In genomic region chr12:55433802-55434435, GRCm38 (mm10) we compare ENCODE assay signal across 9 mouse cellular contexts. TPM values are rescaled to one million over a fixed set of nuclear protein-coding genes. Genes with fewer than 3 reads are reported as not detected.
A peak's percentile ranks its signal among the peaks of the same experiment; 100 is the strongest.
DNase-seq lines count a peak whose midpoint lies in the region; ATAC-seq and TF ChIP-seq lines count a peak whose summit lies in the region.
"Had no signal": no experiment of that assay in that cellular context is flagged by ENCODE, and none has a peak within 500 bp of the region (broad histone marks: within the 10 kb centered on the region; RNA-seq: fewer than 3 reads in every experiment).

No protein-coding gene starts in this region.

- peak overlapping the region; percentile 26; the same call in 1 of the 2 replicates for H3K27ac ChIP-seq in heart, adult 2 months
- H3K27ac ChIP-seq in embryonic facial prominence, embryonic 10.5 days (replicated peaks), result peak overlapping the region; percentile 35; the same call in 1 of the 2 replicates
- 0 out of 2 replicates have a peak overlapping the region, but pooled peaks have one; percentile 18 for H3K27ac ChIP-seq in lung, embryonic 16.5 days (ENCODE audit: low read length)

- H3K4me3 ChIP-seq in heart, adult 2 months, result no peak overlapping the region
- no peak overlapping the region for H3K4me3 ChIP-seq in embryonic facial prominence, embryonic 10.5 days
- no peak overlapping the region for H3K4me3 ChIP-seq in lung, embryonic 16.5 days (ENCODE audit: low read length)

- TF ChIP-seq CTCF in heart, adult 2 months (IDR thresholded peaks at IDR 0.05), result no peak

- TF ChIP-seq EP300 in heart, adult 2 months (IDR thresholded peaks at IDR 0.05; ENCODE audit: insufficient read depth, low read depth, low read length), result no peak

- no peaks in the 10 kb centered on the region for H3K27me3 ChIP-seq in heart, adult 2 months (ENCODE audit: control insufficient read depth, insufficient read depth, low read length)
- no peaks in the 10 kb centered on the region for H3K27me3 ChIP-seq in embryonic facial prominence, embryonic 10.5 days (replicated peaks; ENCODE audit: low read depth, poor library complexity, severe bottlenecking)
- no peaks in the 10 kb centered on the region for H3K27me3 ChIP-seq in lung, embryonic 16.5 days (ENCODE audit: control insufficient read depth, insufficient read depth, low read depth, low read length)

- no peaks in the 10 kb centered on the region for H3K79me2 ChIP-seq in heart, adult 2 months (replicated peaks; ENCODE audit: control insufficient read depth, insufficient read depth, low read length)

- DNase-seq in heart, adult 2 months, result peak in 1 of 2 experiments; percentile 31
- no peak for DNase-seq in heart, postnatal 25 days (ENCODE audit: low spot score)
- DNase-seq in embryonic facial prominence, embryonic 10.5 days (ENCODE audit: low spot score), result peak; percentile 56
- no peak for DNase-seq in frontal cortex, postnatal 36 days (ENCODE audit: low spot score in 2 of 2)
- DNase-seq in frontal cortex, postnatal 25 days (ENCODE audit: low spot score in 2 of 2), result no peak
- no peak for DNase-seq in thymus, postnatal 4 days
- DNase-seq: gastrocnemius, postnatal 25 days had no signal

- intact Hi-C loops in heart, adult 2 months (cut with DNase I), result no loop called here
- intact Hi-C loops in heart, postnatal 25 days (cut with DNase I), result no loop called here

- no peaks in the 10 kb centered on the region for H3K36me3 ChIP-seq in heart, adult 2 months (ENCODE audit: control insufficient read depth, insufficient read depth, low read length)
- no peaks in the 10 kb centered on the region for H3K36me3 ChIP-seq in embryonic facial prominence, embryonic 10.5 days (replicated peaks)
- no peaks in the 10 kb centered on the region for H3K36me3 ChIP-seq in lung, embryonic 16.5 days (ENCODE audit: control insufficient read depth, insufficient read depth, low read length)

- no peak for TF ChIP-seq POLR2A in heart, adult 2 months (IDR thresholded peaks at IDR 0.05; ENCODE audit: insufficient read depth, low read depth, low read length)

- peak overlapping the region; percentile 12 for H3K4me2 ChIP-seq in lung, embryonic 16.5 days (ENCODE audit: low read depth, low read length)

- 53% methylated on average over 8 of the region's 8 CpGs for WGBS in heart, adult 2 months
- WGBS in embryonic facial prominence, embryonic 10.5 days, result 36% methylated on average over 8 of the region's 8 CpGs
- 30% methylated on average over 8 of the region's 8 CpGs for WGBS in lung, embryonic 16.5 days

- H3K9ac ChIP-seq in heart, adult 2 months (ENCODE audit: low read depth, low read length), result no peak overlapping the region
- peak overlapping the region; percentile 27; the same call in 1 of the 2 replicates for H3K9ac ChIP-seq in lung, embryonic 16.5 days (ENCODE audit: low read length)

- peak; percentile 61 for ATAC-seq in CD4-positive, CD25-positive, alpha-beta regulatory T cell, adult 4 months
- ATAC-seq in lung, embryonic 16.5 days (ENCODE audit: low read depth), result peak; percentile 50; the same call in 1 of the 2 replicates

- peaks cover 8% of the 10 kb centered on the region for H3K4me1 ChIP-seq in heart, adult 2 months (ENCODE audit: control insufficient read depth, insufficient read depth, low read length)
- H3K4me1 ChIP-seq in embryonic facial prominence, embryonic 10.5 days, result peaks cover 32% of the 10 kb centered on the region
- H3K4me1 ChIP-seq in lung, embryonic 16.5 days (replicated peaks; ENCODE audit: control insufficient read depth, insufficient read depth, low read length), result peaks cover 22% of the 10 kb centered on the region

- H3K9me3 ChIP-seq in embryonic facial prominence, embryonic 10.5 days, result no peaks in the 10 kb centered on the region
- 0 out of 2 replicates have a peak, but pooled peaks cover 2% of the 10 kb centered on the region for H3K9me3 ChIP-seq in lung, embryonic 16.5 days (ENCODE audit: control insufficient read depth, low read length)

RNA-seq across cellular contexts. Expression of gene Psma6, which starts 49.9 kb away (rescaled TPM):
- 100 to 1,000 TPM; 140 to 163 TPM for total RNA-seq in heart, adult 2 months (2021)
- 70.9 and 117 TPM in 2 replicates for polyA plus RNA-seq in heart, adult 2 months (2012; rRNA removed)
- total RNA-seq in heart, postnatal 25 days (2021), result 100 to 1,000 TPM; 150 to 157 TPM
- 100 to 1,000 TPM; 249 to 250 TPM for polyA plus RNA-seq in CD4-positive, CD25-positive, alpha-beta regulatory T cell, adult 4 months (2017; shearing (Covaris generic))
- 510 and 513 TPM in 2 replicates for polyA plus RNA-seq in embryonic facial prominence, embryonic 10.5 days (2016; fragmentation: Nextera tagmentation; extraction: Ambion mirVana)
- 389 and 394 TPM in 2 replicates for polyA plus RNA-seq in lung, embryonic 16.5 days (2015; fragmentation: Nextera tagmentation; extraction: Ambion mirVana)

RNA-seq across cellular contexts. Expression of gene Nfkbia, which starts 58.5 kb away (rescaled TPM):
- 10 to 100 TPM; 65.7 to 80.3 TPM for total RNA-seq in heart, adult 2 months (2021)
- polyA plus RNA-seq in heart, adult 2 months (2012; rRNA removed), result 86.0 and 106 TPM in 2 replicates
- 10 to 100 TPM; 40.8 to 42.7 TPM for total RNA-seq in heart, postnatal 25 days (2021)
- 100 to 1,000 TPM; 643 to 660 TPM for polyA plus RNA-seq in CD4-positive, CD25-positive, alpha-beta regulatory T cell, adult 4 months (2017; shearing (Covaris generic))
- 44.6 and 55.2 TPM in 2 replicates for polyA plus RNA-seq in embryonic facial prominence, embryonic 10.5 days (2016; fragmentation: Nextera tagmentation; extraction: Ambion mirVana)
- polyA plus RNA-seq in lung, embryonic 16.5 days (2015; fragmentation: Nextera tagmentation; extraction: Ambion mirVana), result 130 and 136 TPM in 2 replicates
